Mouse (Mus musculus) megakaryocyte, adult 5-6 weeks (primary cell): Measurements from ENCODE around the gene Eif5a. TPM values are rescaled to one million over a fixed set of nuclear protein-coding genes. Genes with fewer than 3 reads are reported as not detected.
"Not testable (repeated sequence)": the region's sequence is repeated elsewhere in the genome, so short reads cannot be mapped to it uniquely, and the experiment has no call there.

Experiments used
- ATAC-seq: 2 replicates; pipeline ENCODE4 v1.8.0; 2016; ENCODE audit warnings: mild to moderate bottlenecking, inconsistent platforms; ENCODE audit not compliant: poor library complexity, severe bottlenecking
- total RNA-seq, 2 experiments: library from RNA; stranded (forward) in 1 of 2; stranded (reverse) in 1 of 2; fragments of 153-499, 151-499 nt in 1 of 2; fragments of 221-1000, 200-1000 nt in 1 of 2; gene quantifications; 2 replicates each; pipeline versions ENCODE4 v1.2.3 to v1.2.4; 2015 to 2017

The Eif5a gene
- total RNA-seq, 2 experiments from 2014 or later, result 596 to 614 TPM

DNA sequence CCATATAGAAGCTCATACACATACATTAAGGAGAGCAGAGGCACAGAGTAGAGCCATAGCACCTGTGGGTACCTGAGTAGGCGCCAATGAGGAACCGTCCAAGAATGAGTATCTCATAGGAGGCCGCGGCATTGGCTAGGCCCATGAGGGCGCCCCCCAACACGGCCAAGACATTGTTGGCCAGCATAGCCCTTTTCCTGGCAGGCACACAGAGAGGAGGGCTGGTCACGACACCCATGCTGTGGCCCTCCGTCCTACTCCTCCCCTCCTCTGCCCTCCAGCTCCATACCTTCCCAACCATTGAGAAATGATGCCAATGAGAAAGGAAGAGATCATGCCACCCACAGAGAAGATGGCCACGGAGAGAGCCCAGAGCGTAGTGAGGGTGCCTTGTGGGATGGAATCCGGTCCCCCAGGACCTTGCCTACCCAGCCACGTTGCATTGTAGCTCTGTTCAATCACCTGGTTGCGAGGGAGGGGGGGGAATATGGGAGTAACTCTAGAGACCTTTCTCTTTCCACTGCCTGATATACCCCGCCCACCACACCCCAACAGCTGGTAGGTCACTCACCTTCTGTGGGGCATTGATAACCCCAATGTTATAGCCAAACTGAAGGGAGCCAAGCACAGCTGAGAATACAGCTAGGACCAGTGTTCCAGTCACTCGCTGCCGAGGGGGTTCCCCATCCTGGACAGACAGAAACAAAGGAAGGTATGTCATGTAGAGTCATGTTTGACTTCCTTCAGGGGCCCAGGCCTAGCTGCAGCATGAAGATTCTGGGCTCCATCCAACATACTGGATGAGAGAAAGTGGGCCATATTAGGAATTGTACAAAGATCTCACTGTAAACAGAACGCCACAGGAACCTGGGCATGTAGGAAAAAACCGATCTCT lies 24.5 kb upstream of the Eif5a start:
- no peak for ATAC-seq

DNA sequence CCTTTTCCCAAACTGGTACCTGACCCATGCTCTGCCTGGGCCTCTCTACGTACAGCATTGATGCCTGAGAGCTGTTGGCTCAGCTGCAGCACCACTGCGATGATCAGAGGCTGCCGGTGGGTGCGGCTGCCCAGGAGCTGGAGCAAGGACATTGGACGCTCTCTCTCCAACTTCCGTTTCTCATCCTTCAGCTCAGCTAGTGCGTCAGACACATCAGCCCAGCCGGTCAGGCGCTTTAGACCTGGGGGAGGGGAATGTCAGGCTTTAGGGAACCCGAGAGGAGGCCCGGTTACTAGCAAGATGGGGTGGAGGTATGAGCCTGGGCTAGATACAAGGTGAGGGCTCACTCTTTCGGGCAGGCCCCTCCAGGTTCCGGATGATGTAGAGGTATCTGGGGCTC lies 23.5 kb upstream of the Eif5a start:
- no peak for ATAC-seq

GRCm38 (mm10) chr11:69940962-69941361 lies 19.2 kb upstream of the Eif5a start:
- ATAC-seq, result no peak

GRCm38 (mm10) chr11:69939731-69940130 lies 18.0 kb upstream of the Eif5a start:
- no peak for ATAC-seq

- ATAC-seq, result no peak
These were observed 17.4 kb upstream of the Eif5a start for GRCm38 (mm10) chr11:69939181-69939580.

DNA sequence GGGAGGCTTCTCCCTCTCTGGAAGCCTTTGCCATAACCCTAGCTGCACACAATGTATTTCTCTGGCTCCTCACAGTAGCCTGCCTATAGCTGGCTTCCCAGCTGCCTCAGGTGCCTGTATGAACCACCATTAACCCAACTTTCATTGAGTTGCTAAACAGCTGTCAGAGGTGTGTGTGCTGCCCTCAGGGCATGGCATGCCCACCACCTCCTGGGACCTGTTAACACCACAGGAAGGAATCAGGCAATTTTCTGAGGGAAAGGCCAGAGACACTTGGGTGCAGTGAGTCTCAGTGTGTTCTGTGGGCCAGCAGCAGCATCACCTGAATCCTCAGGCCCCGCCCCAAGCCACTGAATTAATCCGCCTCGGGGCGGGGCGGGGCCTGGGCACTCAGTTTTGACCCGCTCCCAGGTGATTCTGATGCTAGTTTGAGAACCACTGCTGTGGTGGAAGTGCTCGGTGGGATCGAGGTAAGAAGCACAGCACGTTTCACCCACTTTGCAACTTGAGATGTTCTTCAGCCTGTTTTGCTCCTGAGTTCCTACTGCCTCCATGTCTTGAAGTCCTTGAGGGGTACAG lies 16.7 kb upstream of the Eif5a start:
- ATAC-seq, result no peak

DNA sequence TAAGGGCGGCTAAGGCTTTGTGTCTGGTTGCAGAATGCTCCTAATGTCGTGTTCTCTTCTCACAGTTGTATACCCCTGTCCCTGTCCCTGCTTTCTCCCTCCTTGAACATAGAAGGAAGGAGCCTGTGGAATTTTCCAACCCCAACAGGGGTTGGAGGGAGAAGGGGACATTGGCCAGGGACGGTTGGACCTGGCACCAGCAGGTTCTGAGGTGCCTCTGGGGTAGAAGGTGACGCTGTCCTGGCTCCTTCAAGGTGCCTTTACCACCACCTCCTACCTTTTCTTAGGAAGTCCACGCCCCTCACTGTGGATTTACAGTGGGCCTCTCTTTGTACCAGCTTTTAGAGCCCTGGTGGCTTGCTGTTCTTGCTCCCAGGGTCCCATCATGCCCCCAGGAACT lies 16.1 kb upstream of the Eif5a start:
- ATAC-seq, result no peak

DNA sequence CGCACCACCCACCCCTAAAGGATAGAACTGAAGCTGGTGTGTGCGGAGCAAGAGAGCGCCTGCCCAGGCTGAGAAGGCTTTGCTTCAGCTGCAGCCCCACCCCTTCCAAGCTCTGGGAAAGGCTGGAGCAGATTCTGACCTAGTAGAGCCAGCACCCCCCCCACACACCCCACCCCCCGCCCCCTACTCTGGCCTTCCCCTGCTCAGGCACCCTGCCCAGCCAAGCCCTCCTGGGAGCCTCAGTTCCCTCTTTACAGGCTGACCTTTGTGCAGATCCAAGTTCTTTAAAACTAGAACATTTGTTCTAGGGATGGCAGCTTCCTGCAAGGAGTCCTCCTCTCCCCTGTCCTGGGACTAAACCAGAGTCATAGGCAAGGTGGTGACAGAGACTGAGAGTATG lies 15.6 kb upstream of the Eif5a start:
- no peak for ATAC-seq

- ATAC-seq, result no peak
These were observed 15.1 kb upstream of the Eif5a start for GRCm38 (mm10) chr11:69936714-69937347.

DNA sequence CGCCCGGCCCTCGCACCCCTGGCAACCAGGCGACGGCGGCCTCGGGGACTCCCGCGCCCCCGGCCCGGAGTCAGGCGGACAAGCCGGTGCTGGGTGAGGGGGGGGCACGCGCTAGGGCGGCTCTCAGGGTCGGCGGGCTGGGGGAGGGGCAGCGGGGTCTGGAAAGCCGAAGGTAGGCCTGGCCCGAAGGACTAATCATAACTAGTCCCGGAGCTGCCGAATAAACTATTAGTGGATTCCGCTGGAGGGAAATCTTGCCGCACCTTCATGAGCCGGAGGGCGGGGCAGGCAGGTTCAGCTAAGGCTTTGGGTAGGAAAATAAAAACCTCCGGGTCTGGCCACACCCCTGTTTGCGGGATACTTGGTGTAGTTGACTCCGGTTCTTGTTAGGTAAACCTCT lies 14.4 kb upstream of the Eif5a start:
- no peak for ATAC-seq

DNA sequence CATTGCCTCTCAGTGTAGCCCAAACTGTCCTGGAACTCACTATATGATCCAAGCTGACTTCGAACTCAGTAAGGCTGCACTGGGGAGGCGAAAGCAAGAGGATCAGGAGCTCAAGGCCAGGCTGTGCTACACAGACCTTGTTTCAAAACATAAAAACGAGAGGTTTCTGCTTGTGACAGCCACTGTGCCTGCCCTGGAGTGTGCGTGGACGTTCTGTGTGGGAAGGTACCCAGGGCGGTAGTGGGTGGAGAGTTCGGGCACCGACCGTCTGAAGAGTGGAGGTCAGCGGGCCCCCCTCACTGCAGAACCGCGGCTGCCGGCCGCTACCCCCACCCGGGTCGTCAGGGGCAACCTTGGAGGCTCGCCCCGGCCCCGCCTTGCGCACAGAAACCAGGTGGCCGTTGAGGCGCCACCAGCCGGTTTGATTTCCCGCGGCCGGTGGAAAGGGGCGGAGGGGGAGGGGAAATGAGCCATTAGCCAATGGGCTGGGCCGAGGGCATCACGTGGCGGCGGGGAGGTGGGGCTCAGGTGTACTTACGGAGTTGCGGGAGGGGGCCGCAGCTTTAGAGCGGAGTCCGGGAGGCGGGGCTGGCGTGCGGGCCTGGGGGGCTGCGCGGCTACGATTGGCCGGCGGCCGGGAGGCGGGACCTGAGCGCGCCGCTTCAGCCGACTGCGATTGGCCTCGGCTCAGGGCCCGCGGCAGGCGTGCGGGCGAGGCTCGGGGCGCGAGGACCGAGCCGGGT lies 13.6 kb upstream of the Eif5a start, which contains the start of gene Ybx2:
Gene Ybx2, plus strand, starts transcription at position 660 of the 743 bp plus-strand sequence.
- ATAC-seq, result peak; percentile 55

DNA sequence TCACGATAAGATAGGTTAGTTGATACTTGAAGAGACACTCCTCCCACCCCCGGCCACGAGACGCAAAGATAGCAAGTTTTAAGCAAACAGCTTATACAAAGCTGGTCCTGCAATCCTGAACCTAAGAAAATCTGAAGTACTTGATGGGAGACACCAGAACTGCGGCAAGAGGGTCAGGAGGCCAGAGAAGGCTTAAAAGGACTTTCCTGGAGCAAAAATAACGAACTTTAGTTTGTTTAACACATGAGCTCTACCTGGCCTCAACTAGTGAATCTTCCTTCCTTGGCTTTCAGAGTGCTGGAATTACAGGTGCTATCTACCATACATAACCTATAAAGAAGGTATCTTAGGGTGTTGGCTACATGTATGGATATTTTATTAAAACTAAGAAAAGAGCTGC lies 12.9 kb upstream of the Eif5a start:
- ATAC-seq, result no peak

- peak; percentile 66 for ATAC-seq
These were observed 12.4 kb upstream of the Eif5a start for GRCm38 (mm10) chr11:69934169-69934568.

GRCm38 (mm10) chr11:69933066-69933465 lies 11.3 kb upstream of the Eif5a start:
- no peak for ATAC-seq

DNA sequence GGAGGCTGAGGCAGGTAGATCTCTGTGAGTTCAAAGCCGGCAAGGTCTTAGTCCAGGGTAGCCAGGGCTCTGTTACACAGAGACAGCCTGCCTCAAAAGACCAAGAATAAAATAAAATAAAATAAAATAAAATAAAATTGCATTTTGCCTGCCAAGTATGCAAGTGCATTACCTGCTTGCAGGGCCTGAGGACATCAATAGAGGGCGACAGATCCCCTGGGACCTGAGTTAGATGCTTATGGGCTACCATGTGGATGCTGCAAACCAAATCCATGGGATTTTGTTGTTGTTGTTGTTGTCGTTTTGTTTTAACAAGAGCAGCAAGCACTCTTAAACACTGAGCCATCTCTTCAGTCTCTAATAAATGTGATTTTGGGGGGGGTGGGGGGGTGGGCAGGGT lies 10.5 kb upstream of the Eif5a start:
- ATAC-seq, result no peak

DNA sequence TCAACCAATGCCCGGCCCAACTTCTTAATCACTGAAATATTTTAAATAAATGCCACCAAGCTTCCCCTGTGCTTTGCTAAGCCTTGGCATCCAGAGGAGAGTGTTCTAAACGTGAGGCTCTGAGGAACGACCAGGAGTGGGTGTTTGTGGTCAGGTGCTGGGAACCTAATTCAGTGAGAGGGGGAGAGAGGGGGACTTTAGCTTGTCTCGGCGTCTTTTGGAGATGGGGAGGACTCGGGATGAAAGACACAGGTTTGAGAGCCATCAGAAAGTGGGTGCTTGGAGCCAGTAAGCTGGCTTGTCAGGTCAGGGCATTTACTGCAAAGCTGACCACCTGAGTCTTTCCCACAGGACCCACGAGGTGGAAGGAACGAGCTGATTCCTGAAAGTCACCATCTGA lies 10.0 kb upstream of the Eif5a start:
- no peak for ATAC-seq

DNA sequence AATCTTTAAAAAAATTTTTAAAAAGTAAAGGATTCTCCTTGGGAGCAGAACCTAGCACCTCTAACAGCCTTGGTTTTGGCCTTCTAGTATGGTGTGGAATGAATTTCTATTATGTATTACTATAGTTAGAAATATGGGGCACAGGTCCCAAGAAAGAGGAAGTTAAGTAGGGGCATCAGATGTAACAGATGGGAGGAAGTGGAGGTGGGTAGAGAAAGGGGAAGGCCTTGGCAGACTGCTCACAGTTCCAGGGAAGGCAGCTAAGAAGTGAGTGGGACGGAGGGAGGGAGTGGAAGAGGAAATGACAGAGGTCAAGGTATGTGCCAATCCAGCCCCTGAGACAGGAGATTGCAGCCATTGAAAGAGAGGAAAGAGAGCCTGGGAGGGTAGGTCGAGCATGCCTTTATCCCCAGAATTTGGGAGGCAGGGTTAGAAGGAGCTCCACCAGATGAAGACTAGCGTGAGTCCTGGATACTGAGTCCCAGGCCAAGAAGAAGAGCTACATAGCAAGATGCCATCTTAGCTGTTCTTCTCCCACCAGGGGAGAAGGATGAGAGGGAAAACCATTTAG lies 9.3 kb upstream of the Eif5a start:
- ATAC-seq, result peak; percentile 92

GRCm38 (mm10) chr11:69930176-69930575 lies 8.4 kb upstream of the Eif5a start:
- not testable (repeated sequence) for ATAC-seq

DNA sequence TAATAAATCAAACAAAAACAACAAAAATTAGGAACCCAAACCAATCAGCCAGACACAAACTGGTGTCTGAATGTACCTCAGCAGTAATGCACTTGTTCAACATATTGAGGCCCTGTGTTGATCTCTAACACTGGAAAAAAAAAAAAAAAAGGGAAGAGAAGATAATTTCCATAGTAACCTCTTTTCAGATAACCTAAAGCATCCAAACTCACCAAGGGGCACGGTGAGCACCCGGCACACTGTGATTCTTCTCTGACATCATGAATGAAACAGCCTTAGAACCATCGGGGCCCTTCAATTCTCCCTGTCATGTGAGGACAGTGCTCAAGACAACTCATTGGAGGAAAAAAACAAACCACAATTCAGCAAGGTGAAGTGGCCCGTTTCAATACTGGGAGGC lies 8.0 kb upstream of the Eif5a start:
- no peak for ATAC-seq

GRCm38 (mm10) chr11:69927501-69927900 lies 5.7 kb upstream of the Eif5a start:
- ATAC-seq, result no peak

DNA sequence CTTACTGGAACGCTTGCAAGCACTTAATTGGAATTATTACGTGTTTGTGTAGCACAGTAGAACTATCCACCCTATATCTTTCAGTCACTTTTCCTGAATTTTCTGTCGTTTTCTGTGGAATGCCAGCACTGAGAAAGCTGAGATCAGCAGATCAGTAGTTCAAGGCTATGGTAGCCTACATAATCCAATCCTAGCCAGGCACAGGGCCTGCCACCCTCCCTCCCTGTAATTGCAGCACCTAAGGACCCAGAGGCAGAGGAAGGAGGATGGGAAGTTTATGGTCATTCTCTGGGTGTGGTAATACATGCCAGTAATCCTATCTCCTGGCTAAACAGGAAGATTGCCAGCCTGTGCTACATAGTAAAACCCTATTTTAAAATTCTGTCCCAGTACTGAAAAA lies 1.0 kb upstream of the Eif5a start:
- ATAC-seq, result no peak
